Mouse (Mus musculus): ENCODE measurements around the gene Selenoo.

Selenoo gene

GRCm38 (mm10) chr15:89088607-89089247 is at the start of gene Selenoo:
Gene Selenoo (plus strand): TSS chr15:89089084.
- peak; percentile 82 for DNase-seq (ENCODE audit: low spot score)

GRCm38 (mm10) chr15:89044381-89044780 is 44.5 kb upstream of the Selenoo start:
- DNase-seq (ENCODE audit: low spot score): no peak

- DNase-seq (ENCODE audit: low spot score): no peak
Measured at GRCm38 (mm10) chr15:89046356-89046755, 42.5 kb upstream of the Selenoo start.

GRCm38 (mm10) chr15:89054666-89055065 is 34.2 kb upstream of the Selenoo start:
- no peak for DNase-seq (ENCODE audit: low spot score)

GRCm38 (mm10) chr15:89058736-89059135 is 30.1 kb upstream of the Selenoo start:
- no peak for DNase-seq (ENCODE audit: low spot score)

- no peak for DNase-seq (ENCODE audit: low spot score)
Measured at GRCm38 (mm10) chr15:89059161-89059931, 29.5 kb upstream of the Selenoo start, which contains the start of gene Panx2. Gene Panx2 (plus strand): TSS chr15:89059734.

GRCm38 (mm10) chr15:89060032-89060681 is 28.7 kb upstream of the Selenoo start:
- no peak for DNase-seq (ENCODE audit: low spot score)

- DNase-seq (ENCODE audit: low spot score): no peak
Measured at GRCm38 (mm10) chr15:89060811-89061460, 27.9 kb upstream of the Selenoo start.

GRCm38 (mm10) chr15:89061761-89062517 is 26.9 kb upstream of the Selenoo start:
- DNase-seq (ENCODE audit: low spot score): no peak

GRCm38 (mm10) chr15:89062518-89062910 is 26.4 kb upstream of the Selenoo start:
- no peak for DNase-seq (ENCODE audit: low spot score)

GRCm38 (mm10) chr15:89063001-89063400 is 25.9 kb upstream of the Selenoo start:
- no peak for DNase-seq (ENCODE audit: low spot score)

- no peak for DNase-seq (ENCODE audit: low spot score)
Measured at GRCm38 (mm10) chr15:89063536-89063935, 25.3 kb upstream of the Selenoo start.

- DNase-seq (ENCODE audit: low spot score): no peak
Measured at GRCm38 (mm10) chr15:89064891-89065290, 24.0 kb upstream of the Selenoo start.

- DNase-seq (ENCODE audit: low spot score): no peak
Measured at GRCm38 (mm10) chr15:89067609-89068008, 21.3 kb upstream of the Selenoo start.

GRCm38 (mm10) chr15:89068226-89068625 is 20.7 kb upstream of the Selenoo start:
- DNase-seq (ENCODE audit: low spot score): no peak

- no peak for DNase-seq (ENCODE audit: low spot score)
Measured at GRCm38 (mm10) chr15:89069336-89069840, 19.5 kb upstream of the Selenoo start.

GRCm38 (mm10) chr15:89070606-89071005 is 18.3 kb upstream of the Selenoo start:
- no peak for DNase-seq (ENCODE audit: low spot score)

- DNase-seq (ENCODE audit: low spot score): no peak
Measured at GRCm38 (mm10) chr15:89073993-89074603, 14.8 kb upstream of the Selenoo start.

GRCm38 (mm10) chr15:89074613-89075477 is 14.0 kb upstream of the Selenoo start, which contains the start of gene Trabd:
Gene Trabd (plus strand): TSS chr15:89075124.
- no peak for DNase-seq (ENCODE audit: low spot score)

All from ovary, postnatal 14 days (tissue).